Mouse (Mus musculus) ovary, postnatal 14 days (tissue): ENCODE data around the gene Dock4.
"Not testable (repeated sequence)": the region's sequence is repeated elsewhere in the genome, so short reads cannot be mapped to it uniquely, and the experiment has no call there.

Experiments
- DNase-seq: peaks from one replicate; pipeline ENCODE4 v3.0.0; 2022; ENCODE audit warnings: low spot score

Dock4 gene

GRCm38 (mm10) chr12:40824251-40824650 lies 378.5 kb downstream of the Dock4 start:
- no peak for DNase-seq

GRCm38 (mm10) chr12:40825935-40826460 lies 380.2 kb downstream of the Dock4 start:
- DNase-seq, result no peak

DNA sequence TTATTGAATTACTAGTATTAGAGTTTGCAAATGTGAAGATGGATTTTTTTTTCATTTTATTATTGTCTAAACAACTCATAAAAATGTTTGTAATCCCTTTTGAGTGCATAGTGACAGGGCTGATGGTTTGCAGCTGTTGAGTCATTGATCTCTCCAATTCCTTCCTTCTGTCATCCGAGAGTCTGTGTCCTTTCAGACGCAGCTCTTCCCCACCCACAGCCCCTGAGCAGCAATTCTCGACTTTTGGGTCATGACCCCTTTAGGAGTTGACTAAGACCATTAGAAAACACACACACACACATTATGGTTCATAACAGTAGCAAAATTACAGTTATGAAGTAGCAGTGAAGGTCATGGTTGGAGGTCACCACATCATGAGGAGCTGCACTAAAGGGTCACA lies 380.7 kb downstream of the Dock4 start:
- DNase-seq, result no peak

- DNase-seq, result no peak
Observed at GRCm38 (mm10) chr12:40828025-40828424, 382.3 kb downstream of the Dock4 start.

- DNase-seq, result no peak
Observed at GRCm38 (mm10) chr12:40829269-40829668, 383.5 kb downstream of the Dock4 start.

- DNase-seq, result no peak
Observed at GRCm38 (mm10) chr12:40832157-40832556, 386.4 kb downstream of the Dock4 start.

DNA sequence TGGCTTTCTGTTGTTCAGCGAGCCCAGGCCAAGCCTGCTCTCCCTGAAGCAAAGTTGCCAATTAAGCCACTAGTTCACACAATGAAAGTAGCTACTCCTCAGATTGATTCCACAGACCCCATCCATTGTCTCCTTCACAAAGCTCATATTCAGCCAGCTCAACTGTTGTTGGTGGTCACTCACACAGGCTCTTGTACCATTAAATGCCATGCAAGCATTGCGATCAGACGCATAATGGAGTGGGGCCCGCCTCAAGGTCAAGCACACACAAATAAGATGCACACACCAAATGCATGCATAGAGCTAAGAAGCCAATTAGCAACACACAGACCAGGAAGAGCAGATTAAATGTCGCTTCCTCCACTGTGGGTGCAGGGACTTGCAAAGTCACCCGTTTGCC lies 391.2 kb downstream of the Dock4 start:
- no peak for DNase-seq

- DNase-seq, result peak; percentile 52
Observed at GRCm38 (mm10) chr12:40837597-40838337, 392.0 kb downstream of the Dock4 start.

DNA sequence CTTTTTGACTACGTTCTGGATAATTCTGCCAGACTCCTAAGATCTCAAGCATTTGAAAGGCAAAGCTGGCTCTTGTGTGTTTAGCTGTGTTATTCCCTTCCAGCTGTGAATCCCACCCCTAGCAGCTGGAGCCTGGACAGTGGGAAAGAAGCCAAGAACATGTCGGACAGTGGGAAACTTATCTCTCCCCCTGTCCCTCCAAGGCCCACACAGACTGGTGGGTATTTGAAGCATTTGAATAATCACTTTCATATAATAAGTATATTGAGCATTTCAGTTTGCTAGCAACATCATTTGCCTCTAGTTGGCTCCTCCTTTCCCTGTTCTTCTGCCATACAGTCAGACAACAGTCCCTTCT lies 392.6 kb downstream of the Dock4 start:
- DNase-seq, result no peak

DNA sequence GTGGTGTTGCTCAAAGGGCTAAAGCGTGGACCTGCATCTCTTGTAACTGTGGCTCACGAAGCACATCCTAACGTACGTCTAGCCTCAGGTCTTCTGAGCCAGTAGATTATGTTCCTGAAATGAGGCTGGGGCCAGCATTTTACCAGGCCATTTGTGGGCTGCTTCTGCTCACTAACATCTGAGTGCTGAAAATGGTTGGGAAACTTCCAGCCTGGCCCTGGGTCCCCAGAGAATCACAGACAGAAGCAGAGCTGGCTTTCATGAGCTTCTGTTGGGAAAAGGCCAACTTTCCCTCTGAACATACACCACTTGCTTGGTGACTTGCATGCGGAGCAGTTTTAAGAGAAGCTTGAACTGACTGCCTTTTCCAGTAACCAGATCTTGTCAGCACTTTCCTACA lies 393.2 kb downstream of the Dock4 start:
- no peak for DNase-seq

GRCm38 (mm10) chr12:40839817-40840216 lies 394.1 kb downstream of the Dock4 start:
- DNase-seq, result no peak

GRCm38 (mm10) chr12:40842251-40842988 lies 396.7 kb downstream of the Dock4 start:
- no peak for DNase-seq

GRCm38 (mm10) chr12:40842991-40843390 lies 397.2 kb downstream of the Dock4 start:
- no peak for DNase-seq

DNA sequence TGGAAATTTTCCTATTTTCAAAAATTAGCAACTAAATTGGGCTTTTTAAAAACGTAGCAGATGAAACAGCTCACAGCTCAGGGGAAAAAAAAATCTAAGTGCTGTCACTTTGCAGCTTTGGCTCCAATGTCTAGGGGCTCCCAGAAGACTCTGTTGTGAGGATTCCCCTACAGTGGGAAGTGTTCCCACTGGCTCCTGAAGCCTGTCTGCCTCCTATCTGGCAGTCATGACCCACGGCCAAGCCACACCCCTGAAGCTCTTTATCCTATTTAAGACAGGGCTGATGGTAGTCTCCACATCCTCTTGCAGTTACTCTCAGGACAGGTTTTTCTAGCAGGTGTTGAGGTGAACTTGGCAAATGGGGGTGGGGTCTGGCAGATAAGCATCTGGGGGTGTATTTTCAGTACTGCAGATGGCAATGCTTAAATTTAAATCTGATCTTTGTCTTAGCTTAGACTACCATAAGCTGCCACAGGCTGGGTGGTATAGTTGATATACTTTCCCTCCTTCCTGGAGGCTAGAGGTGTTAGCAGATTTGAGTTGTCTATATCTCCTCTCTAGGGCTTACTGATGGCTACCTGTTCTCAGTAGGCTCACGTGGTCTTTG lies 397.8 kb downstream of the Dock4 start:
- DNase-seq, result no peak

DNA sequence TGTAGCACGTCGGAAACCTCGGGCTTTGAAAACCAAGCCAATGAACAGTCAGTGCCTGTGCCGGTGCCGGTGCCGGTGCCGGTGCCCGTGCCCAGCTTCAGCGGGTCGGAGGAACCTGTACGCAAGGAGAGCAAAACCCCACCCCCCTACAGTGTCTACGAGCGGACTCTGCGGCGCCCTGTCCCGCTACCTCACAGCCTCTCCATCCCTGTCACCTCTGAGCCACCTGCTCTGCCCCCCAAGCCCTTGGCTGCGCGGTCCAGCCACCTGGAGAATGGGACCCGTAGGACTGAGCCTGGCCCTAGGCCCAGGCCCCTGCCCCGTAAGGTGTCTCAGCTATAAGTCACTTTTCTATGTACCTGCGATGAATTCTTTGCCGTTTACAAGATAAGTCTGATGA lies 398.6 kb downstream of the Dock4 start:
- DNase-seq, result no peak

DNA sequence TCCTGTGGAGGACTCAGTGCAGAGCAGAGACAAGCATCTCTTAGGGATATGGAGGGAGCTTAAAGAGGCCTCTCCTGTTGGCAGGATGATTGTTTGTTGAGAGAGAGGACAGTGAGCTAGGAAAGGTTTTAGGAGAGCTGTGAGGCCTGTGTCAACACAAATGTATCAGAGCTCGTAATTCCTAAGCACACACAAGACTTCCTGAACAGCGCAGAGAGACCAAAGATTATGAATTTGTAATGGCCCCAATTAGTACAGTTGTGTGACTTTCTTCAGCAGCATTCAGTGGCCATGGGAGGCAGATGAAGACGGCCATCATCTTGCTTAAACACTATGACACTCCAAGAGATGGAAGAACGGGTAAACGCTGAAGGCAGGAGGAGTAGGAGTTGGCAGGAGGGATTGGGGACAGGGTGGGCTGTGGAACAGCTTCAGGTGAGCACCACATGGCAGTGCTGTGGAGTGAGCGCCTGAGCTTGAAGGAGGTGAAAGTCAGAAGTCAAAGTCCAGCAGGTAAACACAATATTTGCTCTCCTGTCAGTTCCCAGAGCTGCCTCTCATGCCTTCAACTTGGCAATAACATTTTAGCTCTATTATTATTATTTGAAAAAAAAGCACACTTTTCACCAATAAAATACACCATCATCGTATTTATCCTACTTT lies 409.1 kb downstream of the Dock4 start:
- no peak for DNase-seq

- DNase-seq, result no peak
Observed at GRCm38 (mm10) chr12:40857466-40857865, 411.7 kb downstream of the Dock4 start.

DNA sequence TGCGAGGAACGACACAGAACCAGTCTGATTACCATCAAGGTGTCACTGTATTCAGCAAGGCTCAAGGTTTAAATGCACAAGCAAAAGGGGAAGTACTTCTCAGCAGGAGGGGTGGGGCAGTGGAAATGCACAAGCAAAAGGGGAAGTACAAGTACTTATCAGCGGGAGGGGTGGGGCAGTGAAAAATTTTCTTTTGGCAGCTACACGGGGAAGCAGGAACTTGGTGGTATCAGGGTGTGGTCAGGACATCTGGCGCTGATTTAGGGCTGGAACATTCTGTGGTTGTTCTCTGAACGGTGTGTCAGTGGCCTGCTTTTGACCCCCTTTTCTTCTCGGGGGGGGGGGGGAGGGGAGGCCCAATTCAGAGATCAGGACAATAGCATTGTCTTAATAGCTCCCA lies 413.0 kb downstream of the Dock4 start:
- DNase-seq, result not testable (repeated sequence)

DNA sequence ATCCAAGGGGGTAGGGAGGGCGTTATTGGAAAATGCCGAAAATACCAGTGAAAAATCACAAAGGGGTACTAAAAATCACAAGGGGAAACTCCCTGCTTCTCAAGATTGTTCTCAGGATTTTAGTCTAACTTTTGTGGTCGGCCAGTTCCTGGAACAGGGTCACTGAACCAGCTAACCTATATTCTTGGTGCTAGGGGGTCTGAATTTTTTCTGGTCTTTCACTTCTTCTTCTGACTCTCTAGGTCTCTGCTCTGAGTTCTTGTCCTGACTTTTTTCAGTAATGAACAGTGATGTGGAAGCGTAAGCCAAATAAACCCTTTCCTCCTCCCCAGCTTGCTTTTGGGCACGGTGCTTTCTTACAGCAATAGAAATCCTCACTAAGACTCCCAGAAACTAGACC lies 424.6 kb downstream of the Dock4 start:
- no peak for DNase-seq

- no peak for DNase-seq
Observed at GRCm38 (mm10) chr12:40872716-40873115, 427.0 kb downstream of the Dock4 start.

DNA sequence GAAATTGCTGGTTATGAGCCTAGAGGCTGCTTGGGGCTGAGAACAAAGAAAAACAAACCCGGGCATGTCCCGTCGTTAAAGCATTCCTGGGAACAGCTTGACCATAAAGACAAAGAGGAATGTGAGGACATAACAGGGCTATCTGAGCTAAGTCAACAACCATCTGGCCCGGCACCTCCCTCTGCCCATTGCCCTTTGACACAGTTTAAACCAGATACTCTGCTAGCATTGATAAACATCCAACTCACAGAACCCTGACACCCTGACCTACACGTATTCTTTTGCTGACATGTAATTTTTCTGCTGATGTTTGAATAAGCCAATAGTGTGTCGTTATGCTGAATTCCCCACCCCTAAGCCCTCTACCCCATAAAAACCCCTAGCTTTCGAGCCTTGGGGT lies 427.5 kb downstream of the Dock4 start:
- not testable (repeated sequence) for DNase-seq

- no peak for DNase-seq
Observed at GRCm38 (mm10) chr12:40884976-40885375, 439.2 kb downstream of the Dock4 start.
